Mouse (Mus musculus) gastrocnemius, adult 2 months (tissue): Measurements from ENCODE around the gene Drosha. TPM values are rescaled to one million over a fixed set of nuclear protein-coding genes. Genes with fewer than 3 reads are reported as not detected.
"Not testable (repeated sequence)": the region's sequence is repeated elsewhere in the genome, so short reads cannot be mapped to it uniquely, and the experiment has no call there.

Experiments used
- DNase-seq: peaks from one replicate; pipeline ENCODE4 v3.0.0; 2022
- H3K27ac ChIP-seq: fragments of 200-600 bp; 2 replicates; pipeline ENCODE4 v1.8.1; 2022; ENCODE audit warnings: mild to moderate bottlenecking
- H3K4me3 ChIP-seq: fragments of 200-600 bp; 2 replicates; pipeline ENCODE4 v1.8.1; 2022; ENCODE audit warnings: mild to moderate bottlenecking, moderate library complexity
- CTCF ChIP-seq: fragments of 200-600 bp; IDR thresholded peaks from 2 replicates; pipeline ENCODE4 v1.8.1; 2022; ENCODE audit warnings: antibody characterized with exemption, mild to moderate bottlenecking, moderate library complexity
- intact Hi-C: fragments of 180-260 bp; cut with DNase I; formaldehyde crosslinking; loops from one replicate; pipeline ENCODE4 v1.15.1; 2025
- microRNA-seq: library from miRNA; unstranded; fragments of <30 nt; microRNA quantifications from one replicate; pipeline ENCODE4 v1.2.0, GENCODE M21; 2021
- total RNA-seq, 2 experiments: library from RNA; stranded (reverse); gene quantifications; 2 replicates each; pipeline ENCODE4 v1.2.3; 2021

Gene Drosha
- total RNA-seq, 2 experiments from 2014 or later: 33.9 to 37.6 TPM

DNA sequence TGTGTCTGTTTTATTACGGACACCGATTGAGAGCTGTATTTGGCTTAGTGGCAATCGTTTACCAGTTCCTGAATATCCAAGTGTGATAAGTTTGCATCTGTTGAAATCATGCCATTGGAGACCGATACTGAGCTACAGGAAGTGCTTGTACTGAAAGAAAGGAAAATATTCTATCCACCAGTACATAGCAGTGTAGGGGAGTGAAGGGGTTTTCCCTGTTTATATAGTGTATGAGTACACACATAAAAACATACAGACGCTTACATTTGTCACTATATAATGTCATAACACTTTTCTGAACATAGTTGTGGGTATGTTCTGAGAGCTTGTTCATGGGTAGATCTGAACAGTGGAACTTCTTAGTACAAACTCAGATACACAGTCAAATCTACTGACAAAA, 106.9 kb downstream of the Drosha start:
- Histone ChIP-seq H3K27ac (no peak overlapping the region), H3K4me3 (no peak overlapping the region)
- DNase-seq: no peak
- intact Hi-C loops: no loop called here
- TF ChIP-seq CTCF: no peak

GRCm38 (mm10) chr15:12936217-12936732, 111.7 kb downstream of the Drosha start:
- H3K4me3 ChIP-seq: no peak overlapping the region
- no peak for DNase-seq
- H3K27ac ChIP-seq: no peak overlapping the region
- intact Hi-C loops: no loop called here
- no peak for TF ChIP-seq CTCF

GRCm38 (mm10) chr15:12937326-12937725, 112.7 kb downstream of the Drosha start:
- H3K27ac ChIP-seq, intact Hi-C loops, DNase-seq, H3K4me3 ChIP-seq: not testable (repeated sequence)

DNA sequence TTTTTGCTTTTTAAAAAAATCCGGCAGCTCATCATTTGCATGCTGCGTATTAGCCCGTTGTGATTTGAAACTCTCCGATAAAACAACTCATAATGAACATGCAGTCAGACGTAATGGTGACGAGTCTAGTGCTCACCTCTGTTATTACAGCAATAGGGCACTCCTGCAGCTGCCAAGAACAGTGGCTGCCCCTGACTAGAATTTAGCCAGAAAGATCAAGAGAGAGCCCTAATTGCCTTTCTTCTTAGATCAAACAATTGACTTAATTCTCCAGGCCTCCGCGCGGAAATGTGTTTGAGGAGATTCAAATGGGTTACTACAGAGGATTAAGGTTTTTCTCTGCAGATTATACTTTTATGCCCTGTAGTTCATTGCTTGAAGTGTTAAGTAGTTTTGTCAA, 116.5 kb downstream of the Drosha start:
- Histone ChIP-seq H3K27ac (no peak overlapping the region), H3K4me3 (no peak overlapping the region)
- intact Hi-C loops: no loop called here
- no peak for DNase-seq
- no peak for TF ChIP-seq CTCF

GRCm38 (mm10) chr15:12941651-12942180, 117.1 kb downstream of the Drosha start:
- intact Hi-C loops: no loop called here
- no peak overlapping the region for H3K4me3 ChIP-seq
- no peak for DNase-seq
- TF ChIP-seq CTCF: no peak
- no peak overlapping the region for H3K27ac ChIP-seq

GRCm38 (mm10) chr15:12942424-12942823, 117.8 kb downstream of the Drosha start:
- no peak overlapping the region for H3K27ac ChIP-seq
- no peak for TF ChIP-seq CTCF
- intact Hi-C loops: no loop called here
- no peak overlapping the region for H3K4me3 ChIP-seq
- no peak for DNase-seq

DNA sequence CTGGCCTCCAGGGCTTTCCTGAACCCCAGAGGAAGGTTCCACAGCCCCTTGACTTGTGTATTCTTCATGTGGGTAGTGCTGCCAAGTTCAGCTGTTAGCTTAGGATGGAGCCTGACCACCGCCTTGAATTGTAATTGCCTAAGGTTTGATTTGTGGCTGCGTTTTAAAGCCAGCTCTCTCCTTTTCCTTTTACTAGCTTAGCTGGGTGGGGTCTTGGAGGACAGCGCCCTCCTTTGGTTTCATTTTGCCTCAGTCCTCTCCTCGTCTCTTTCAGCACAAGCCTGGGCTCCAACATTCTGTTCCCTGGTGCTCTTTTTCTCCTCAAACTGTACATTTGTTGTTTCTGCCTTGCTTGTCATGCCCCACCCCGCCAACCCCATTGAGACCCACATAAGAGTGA, 133.4 kb downstream of the Drosha start:
- TF ChIP-seq CTCF: no peak
- intact Hi-C loops: no loop called here
- Histone ChIP-seq H3K27ac (no peak overlapping the region), H3K4me3 (no peak overlapping the region)
- DNase-seq: no peak

GRCm38 (mm10) chr15:12962179-12962578, 137.6 kb downstream of the Drosha start:
- DNase-seq: no peak
- H3K4me3 ChIP-seq: no peak overlapping the region
- no peak for TF ChIP-seq CTCF
- no peak overlapping the region for H3K27ac ChIP-seq
- intact Hi-C loops: no loop called here

- DNase-seq: no peak
- intact Hi-C loops: no loop called here
- H3K27ac ChIP-seq: no peak overlapping the region
- no peak for TF ChIP-seq CTCF
- no peak overlapping the region for H3K4me3 ChIP-seq
Measured at GRCm38 (mm10) chr15:12965209-12965608, 140.6 kb downstream of the Drosha start.

DNA sequence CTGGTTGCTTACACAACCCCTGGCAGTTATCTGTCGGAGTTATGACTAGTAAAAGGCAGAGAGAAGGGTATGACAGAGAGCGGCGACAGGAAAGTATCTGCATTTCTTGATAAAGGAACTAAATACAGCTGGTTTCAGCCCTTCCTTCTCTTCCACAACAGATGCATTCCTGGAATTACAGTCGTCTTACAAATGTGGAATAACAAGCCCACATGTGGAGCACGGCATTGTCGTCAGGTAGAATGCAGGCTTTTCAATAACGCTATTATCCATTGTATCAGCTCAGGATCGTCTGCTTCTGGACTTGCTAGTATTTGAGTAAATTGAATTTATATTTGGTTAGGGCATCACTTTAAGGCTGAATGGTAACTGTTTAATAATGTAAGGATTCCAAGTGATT, 144.2 kb downstream of the Drosha start:
- H3K4me3 ChIP-seq: no peak overlapping the region
- intact Hi-C loops: no loop called here
- H3K27ac ChIP-seq: no peak overlapping the region
- no peak for DNase-seq
- no peak for TF ChIP-seq CTCF

DNA sequence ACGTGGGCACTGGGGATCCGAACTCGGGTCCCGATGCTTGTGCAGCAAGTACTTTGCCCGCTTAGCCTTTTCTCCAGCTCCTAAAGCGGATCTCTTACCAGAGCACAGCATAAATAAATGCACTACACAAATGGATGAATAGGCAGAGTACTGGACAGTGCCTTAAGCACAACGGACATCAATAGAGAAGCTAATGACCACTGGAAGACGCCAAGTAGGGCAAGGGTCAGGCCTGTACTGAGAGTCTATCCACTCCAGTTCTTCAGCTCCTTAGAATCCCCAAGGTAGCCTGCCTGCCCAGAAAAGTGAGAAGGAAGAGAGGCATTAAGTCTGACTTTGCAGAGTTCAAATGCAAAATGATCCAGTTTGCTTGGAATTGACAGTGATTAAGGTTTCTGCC, 147.8 kb downstream of the Drosha start:
- Histone ChIP-seq H3K27ac (no peak overlapping the region), H3K4me3 (no peak overlapping the region)
- DNase-seq: no peak
- TF ChIP-seq CTCF: no peak
- intact Hi-C loops: no loop called here

Small RNAs within 50 kb of the gene (microRNA-seq; reads per million reads assigned to microRNA genes)
- not detected for gene Gm47288

Other genes starting within 250 kb of the Drosha start
- gene Pdzd2, start 84.9 kb upstream of the Drosha start, total RNA-seq: 10 to 100 TPM; 17.0 to 23.8 TPM
- 10 to 100 TPM; 21.5 to 22.7 TPM for gene 6030458C11Rik, start 166 bp upstream of the Drosha start, total RNA-seq